Mouse (Mus musculus) megakaryocyte, embryonic 14.5 days (primary cell): ENCODE results near the gene Gja4.

Source experiments
- FLI1 ChIP-seq: IDR thresholded peaks from 2 replicates; pipeline ENCODE4 v1.6.1; 2012; ENCODE audit warnings: low read length, inconsistent platforms, mixed read lengths
- GATA1 ChIP-seq: IDR thresholded peaks from 3 replicates; pipeline ENCODE4 v1.6.1; 2012; ENCODE audit warnings: mixed read lengths, low read length, inconsistent platforms, borderline replicate concordance

- no peak for TF ChIP-seq GATA1
- no peak for TF ChIP-seq FLI1
These were observed 1.5 kb downstream of the Gja4 start for GRCm38 (mm10) chr4:127312349-127312748.
